Mouse (Mus musculus): Measurements from ENCODE around the gene Fcf1.
A peak's percentile ranks its signal among the peaks of the same experiment; 100 is the strongest.

Fcf1 gene

GRCm38 (mm10) chr12:84970428-84971096 is at the start of gene Fcf1, which contains the start of gene Arel1:
TSS of gene Fcf1 (plus strand) at chr12:84970897.
TSS of gene Arel1 (minus strand) at chr12:84970900.
- DNase-seq: peak; percentile 82

- no peak for DNase-seq
Measured at GRCm38 (mm10) chr12:84921881-84922419, 48.7 kb upstream of the Fcf1 start.

- DNase-seq: no peak
Measured at GRCm38 (mm10) chr12:84924324-84924723, 46.4 kb upstream of the Fcf1 start.

- DNase-seq: no peak
Measured at GRCm38 (mm10) chr12:84926542-84926941, 44.2 kb upstream of the Fcf1 start.

- DNase-seq: no peak
Measured at GRCm38 (mm10) chr12:84932210-84932609, 38.5 kb upstream of the Fcf1 start.

GRCm38 (mm10) chr12:84935343-84935742 is 35.4 kb upstream of the Fcf1 start:
- no peak for DNase-seq

GRCm38 (mm10) chr12:84939117-84939516 is 31.6 kb upstream of the Fcf1 start:
- no peak for DNase-seq

GRCm38 (mm10) chr12:84940343-84940742 is 30.4 kb upstream of the Fcf1 start:
- no peak for DNase-seq

GRCm38 (mm10) chr12:84941717-84942116 is 29.0 kb upstream of the Fcf1 start:
- DNase-seq: no peak

- DNase-seq: no peak
Measured at GRCm38 (mm10) chr12:84943006-84943952, 27.4 kb upstream of the Fcf1 start.

- no peak for DNase-seq
Measured at GRCm38 (mm10) chr12:84944150-84944812, 26.4 kb upstream of the Fcf1 start.

GRCm38 (mm10) chr12:84944813-84945553 is 25.7 kb upstream of the Fcf1 start:
- DNase-seq: no peak

- DNase-seq: peak; percentile 73
Measured at GRCm38 (mm10) chr12:84947894-84948583, 22.7 kb upstream of the Fcf1 start.

- DNase-seq: no peak
Measured at GRCm38 (mm10) chr12:84948584-84949285, 22.0 kb upstream of the Fcf1 start.

- DNase-seq: no peak
Measured at GRCm38 (mm10) chr12:84950763-84951162, 19.9 kb upstream of the Fcf1 start.

GRCm38 (mm10) chr12:84951531-84951930 is 19.2 kb upstream of the Fcf1 start:
- no peak for DNase-seq

- DNase-seq: no peak
Measured at GRCm38 (mm10) chr12:84952351-84952750, 18.3 kb upstream of the Fcf1 start.

GRCm38 (mm10) chr12:84956317-84956716 is 14.4 kb upstream of the Fcf1 start:
- DNase-seq: no peak

- no peak for DNase-seq
Measured at GRCm38 (mm10) chr12:84958794-84959356, 11.8 kb upstream of the Fcf1 start.

GRCm38 (mm10) chr12:84962606-84963005 is 8.1 kb upstream of the Fcf1 start:
- DNase-seq: no peak
